Mouse (Mus musculus) CD4-positive helper T cell, adult 2 months (primary cell): ENCODE data around the gene Vmn2r11.
"Not testable (repeated sequence)": the region's sequence is repeated elsewhere in the genome, so short reads cannot be mapped to it uniquely, and the experiment has no call there.

Experiments
- DNase-seq: peaks from one replicate; pipeline ENCODE4 v3.0.0-alpha.2; 2012; ENCODE audit warnings: low read depth, missing footprints, low spot score

Gene Vmn2r11

DNA sequence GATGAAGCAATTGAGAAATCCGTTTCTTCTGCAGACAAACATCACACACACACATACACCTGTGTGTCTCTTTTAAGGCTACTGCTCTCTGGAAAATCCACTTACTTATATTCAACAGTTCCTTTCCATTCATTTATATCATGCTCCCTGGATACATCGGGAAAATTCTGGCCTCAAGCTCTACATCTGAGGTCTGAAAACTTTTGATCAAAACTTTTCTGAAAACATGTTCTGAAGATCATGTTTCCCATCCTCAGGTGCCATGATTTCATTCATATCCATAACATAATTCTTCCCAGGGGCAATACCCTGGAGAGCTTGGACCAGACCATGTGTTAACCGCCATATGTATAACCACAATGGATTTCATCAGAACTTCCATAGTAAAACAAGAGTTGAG lies at the start of gene Vmn2r11:
Gene Vmn2r11, minus strand, starts transcription at position 101 of the 400 bp plus-strand sequence.
- not testable (repeated sequence) for DNase-seq

DNA sequence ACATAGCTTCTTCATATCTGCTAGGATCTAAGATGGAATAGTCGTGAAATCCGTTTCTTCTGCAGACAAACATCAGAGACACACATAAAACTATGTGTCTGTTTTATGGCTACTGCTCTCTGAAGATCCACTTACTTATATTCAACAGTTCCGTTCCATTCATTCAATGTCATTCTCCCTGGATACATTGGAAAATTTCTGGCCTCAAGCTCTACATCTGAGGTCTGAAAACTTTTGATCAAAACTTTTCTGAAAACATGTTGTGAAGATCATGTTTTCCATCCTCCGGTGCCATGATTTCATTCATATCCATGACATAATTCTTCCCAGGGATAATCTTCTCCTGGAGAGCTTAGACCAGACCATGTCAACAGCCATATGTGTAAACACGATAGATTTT lies 38.5 kb upstream of the Vmn2r11 start, which contains the start of gene Vmn2r12:
Gene Vmn2r12, minus strand, starts transcription at position 101 of the 400 bp plus-strand sequence.
- not testable (repeated sequence) for DNase-seq

DNA sequence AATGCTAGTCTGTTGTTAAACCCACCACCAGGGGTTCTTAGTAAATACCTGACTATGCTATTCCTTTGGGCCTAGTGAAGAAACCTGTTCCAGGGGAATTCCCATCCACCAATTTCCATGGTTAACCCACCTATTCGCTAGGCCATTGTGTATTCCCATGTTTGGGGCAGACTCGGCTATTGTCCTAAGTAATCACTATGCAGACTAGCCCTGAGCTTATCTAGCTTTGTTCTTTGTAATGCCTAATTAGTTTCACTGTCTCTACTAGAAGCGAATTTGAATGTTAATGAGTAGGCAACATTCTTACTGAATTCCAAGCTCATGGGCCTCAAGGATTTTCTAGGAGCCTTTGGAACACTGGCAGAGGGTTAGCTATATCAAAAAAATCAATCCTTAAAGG lies 37.1 kb upstream of the Vmn2r11 start:
- not testable (repeated sequence) for DNase-seq

DNA sequence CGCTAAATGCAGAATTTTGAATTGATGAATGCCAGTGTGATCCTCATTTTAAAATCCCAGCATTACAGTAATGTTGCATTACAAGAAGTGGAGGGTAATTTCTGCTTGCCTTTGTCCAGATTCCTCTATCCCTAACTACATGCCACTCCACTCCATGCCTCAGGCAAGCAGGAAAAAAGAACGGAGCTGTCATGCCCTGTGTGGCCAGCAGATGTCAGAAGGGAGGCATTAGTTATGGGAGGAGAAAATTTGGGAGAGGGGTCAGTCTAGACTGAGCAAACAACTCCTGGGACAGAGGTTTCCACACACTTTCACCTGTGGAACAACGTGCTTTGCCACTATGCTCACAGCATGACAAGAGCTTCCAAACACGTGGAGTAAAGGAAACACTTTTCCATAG lies 12.6 kb upstream of the Vmn2r11 start:
- not testable (repeated sequence) for DNase-seq

DNA sequence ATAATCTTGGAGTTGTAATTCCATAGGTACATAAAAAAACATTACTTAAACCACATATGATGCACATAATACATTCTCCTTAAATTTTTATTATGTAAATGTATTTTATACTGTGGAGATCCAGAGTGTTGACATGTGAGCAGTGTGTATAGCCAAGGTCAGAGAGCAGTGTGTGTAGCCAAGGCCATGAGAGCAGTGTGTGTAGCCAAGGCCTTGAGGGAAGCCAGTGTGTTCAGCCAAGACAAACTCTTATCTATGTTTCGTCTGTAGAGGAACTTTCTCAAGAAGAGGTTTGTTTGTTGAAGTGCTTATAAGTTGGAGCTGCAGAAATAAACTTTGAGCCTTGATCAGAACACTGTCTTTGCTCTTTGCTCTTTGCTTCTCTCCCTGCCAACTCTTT lies 4.1 kb downstream of the Vmn2r11 start:
- no peak for DNase-seq

DNA sequence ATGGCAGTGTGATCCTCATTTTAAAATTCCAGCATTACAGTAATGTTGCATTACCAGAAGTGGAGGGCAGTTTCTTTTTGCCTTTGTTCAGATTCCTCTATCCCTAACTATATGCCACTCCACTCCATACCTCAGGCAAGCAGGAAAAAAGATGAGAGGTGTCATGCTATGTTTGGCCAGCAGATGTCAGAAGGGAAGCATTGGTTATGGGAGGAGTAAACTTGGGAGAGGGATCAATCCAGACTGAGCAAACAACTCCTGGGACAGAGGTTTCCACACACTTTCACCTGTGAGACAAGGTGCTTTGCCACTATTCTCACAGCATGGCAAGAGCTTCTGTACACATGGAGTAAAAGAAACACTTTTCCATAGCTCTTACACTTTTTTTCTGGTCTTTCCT lies 26.8 kb downstream of the Vmn2r11 start:
- no peak for DNase-seq

DNA sequence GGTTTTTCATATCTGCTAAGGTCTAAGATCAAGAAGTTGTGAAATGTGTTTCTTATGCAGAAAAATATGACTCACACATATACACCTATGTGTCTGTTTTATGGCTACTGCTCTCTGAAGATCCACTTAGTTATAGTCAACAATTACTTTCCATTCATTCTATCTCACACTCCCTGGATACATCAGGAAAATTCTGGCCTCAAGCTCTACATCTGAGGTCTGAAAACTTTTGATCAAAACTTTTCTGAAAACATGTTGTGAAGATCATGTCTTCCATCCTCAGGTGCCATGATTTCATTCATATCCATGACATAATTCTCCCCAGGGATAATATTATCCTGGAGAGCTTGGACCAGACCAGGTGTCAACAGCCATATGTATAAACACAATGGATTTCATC lies 52.9 kb downstream of the Vmn2r11 start, which contains the start of gene Vmn2r10:
Gene Vmn2r10, minus strand, starts transcription at position 101 of the 400 bp plus-strand sequence.
- DNase-seq = not testable (repeated sequence)
